Mouse (Mus musculus) cerebral cortex, adult 2 months (tissue): ENCODE data around the gene Tnfsf15.

Experiments used
- WGBS: fragments of 180-500 bp; shearing (Covaris S2); methylation state at CpG from one replicate; pipeline ENCODE4 v1.1.7; 2018; 5-methylcytosine and 5-hydroxymethylcytosine counted together

Tnfsf15 gene

GRCm38 (mm10) chr4:63684412-63685252 lies 60.3 kb downstream of the Tnfsf15 start:
- WGBS, result 80% methylated on average over 10 of the region's 10 CpGs

- 89% methylated on average over 6 of the region's 6 CpGs for WGBS
Observed at GRCm38 (mm10) chr4:63683716-63684115, 61.2 kb downstream of the Tnfsf15 start.

GRCm38 (mm10) chr4:63683056-63683455 lies 61.9 kb downstream of the Tnfsf15 start:
- WGBS, result 63% methylated on average over 11 of the region's 11 CpGs

DNA sequence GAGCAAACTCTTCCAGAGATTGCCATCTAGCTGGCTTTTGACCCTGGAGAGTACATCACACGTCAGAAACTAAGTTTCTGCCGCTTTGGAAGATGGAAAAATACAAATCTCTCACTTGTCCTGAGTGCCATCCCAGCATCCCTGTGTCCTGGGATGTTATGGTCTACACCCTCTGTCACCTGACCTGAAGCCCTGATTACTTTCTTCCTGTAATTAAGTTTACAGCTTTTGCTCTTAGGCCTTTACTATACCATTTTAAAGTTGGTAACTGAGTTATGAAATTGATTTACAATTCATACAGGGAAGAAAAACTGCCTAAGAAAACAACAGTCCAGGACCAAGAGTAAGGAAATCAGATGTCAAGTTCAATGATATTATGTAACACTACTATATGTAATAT lies 62.5 kb downstream of the Tnfsf15 start:
- WGBS, result 93% methylated on average over 2 of the region's 2 CpGs

DNA sequence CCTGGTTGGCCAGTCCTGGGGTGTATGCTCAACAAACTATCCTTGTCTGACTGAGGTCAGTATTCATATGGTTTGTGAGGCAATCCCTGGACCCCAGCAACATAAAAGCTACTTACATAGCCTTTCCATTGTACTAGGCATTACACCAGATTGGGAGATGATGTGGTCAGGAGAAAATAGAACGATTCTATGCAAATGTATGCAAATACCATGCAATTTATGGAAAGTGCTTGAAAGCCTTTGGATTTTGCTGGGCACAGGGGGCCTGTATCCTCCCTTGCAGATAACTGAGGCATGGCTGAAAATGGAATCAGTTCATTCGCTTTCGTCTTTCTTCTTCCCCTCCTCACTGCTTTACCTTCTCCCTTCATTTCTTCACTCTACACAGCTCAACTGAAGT lies 63.4 kb downstream of the Tnfsf15 start:
- 54% methylated on average over 3 of the region's 3 CpGs for WGBS
